8 mouse cellular contexts compared by ENCODE assay signal in genomic region chr11:114523444-114524238, GRCm38 (mm10).
DNase-seq lines count a peak whose midpoint lies in the region; TF ChIP-seq lines count a peak whose summit lies in the region.

No protein-coding gene starts in this region.

- no peak overlapping the region for H3K27ac ChIP-seq in small intestine, adult 2 months (ENCODE audit: insufficient read depth, low read depth, low read length)

- peak; percentile 45 for DNase-seq in CD4-positive helper T cell, adult 2 months (ENCODE audit: low read depth, low spot score)
- DNase-seq in WW6 (ENCODE audit: low read depth, low spot score), result peak; percentile 69
- peak; percentile 73 to 79 for DNase-seq in cerebellum, postnatal 36 days
- peak; percentile 92 for DNase-seq in gastrocnemius, postnatal 10 days
- peak; percentile 53 to 71 for DNase-seq in layer of hippocampus, adult 18-20 months (ENCODE audit: low spot score in 2 of 2)
- DNase-seq in lung, postnatal 14 days, result peak; percentile 83
- peak; percentile 41 to 83 for DNase-seq in urinary bladder, postnatal 4 days (ENCODE audit: low spot score in 2 of 2)

- H3K27me3 ChIP-seq in small intestine, adult 2 months (ENCODE audit: control insufficient read depth, insufficient read depth, low read length), result no peaks in the 10 kb centered on the region

- H3K36me3 ChIP-seq in small intestine, adult 2 months (ENCODE audit: control insufficient read depth, insufficient read depth, low read length), result no peaks in the 10 kb centered on the region

- WGBS in small intestine, adult 2 months, result 43% methylated on average over 6 of the region's 6 CpGs

- no peak overlapping the region for H3K4me3 ChIP-seq in small intestine, adult 2 months (ENCODE audit: low read depth, low read length)

- H3K4me1 ChIP-seq in small intestine, adult 2 months (ENCODE audit: control insufficient read depth, insufficient read depth, insufficient read length, low read length), result no peaks in the 10 kb centered on the region

- TF ChIP-seq CTCF in small intestine, adult 2 months (IDR thresholded peaks at IDR 0.05; ENCODE audit: extremely low read depth, insufficient read length, insufficient replicate concordance, low read depth, low read length), result peak; percentile 79; the same call in 1 of the 2 replicates

- no peak for TF ChIP-seq POLR2A in small intestine, adult 2 months (IDR thresholded peaks at IDR 0.05; ENCODE audit: low read depth, low read length)
